25 mouse cellular contexts compared by ENCODE assay signal in genomic region chr14:115830485-115830884, GRCm38 (mm10).
DNase-seq lines count a peak whose midpoint lies in the region; ATAC-seq lines count a peak whose summit lies in the region.
"Had no signal": no experiment of that assay in that cellular context is flagged by ENCODE, and none has a peak within 500 bp of the region (broad histone marks: within the 10 kb centered on the region; RNA-seq: fewer than 3 reads in every experiment).

No protein-coding gene starts in this region.

- ATAC-seq in forebrain, embryonic 11.5 days (replicated peaks; ENCODE audit: low FRiP score): peak; percentile 36; the same call in 1 of the 2 replicates
- peak; percentile 34; the same call in 1 of the 2 replicates for ATAC-seq in intestine, embryonic 14.5 days (replicated peaks; ENCODE audit: low FRiP score, low TSS enrichment, low read depth)
- ATAC-seq in intestine, embryonic 15.5 days: no peak
- ATAC-seq in midbrain, embryonic 11.5 days (ENCODE audit: low FRiP score): peak; percentile 49
- ATAC-seq in midbrain, embryonic 14.5 days (ENCODE audit: low FRiP score, low TSS enrichment): no peak; the same call in 1 of the 2 replicates

- no peaks in the 10 kb centered on the region for H3K4me1 ChIP-seq in forebrain, embryonic 11.5 days (replicated peaks; ENCODE audit: control insufficient read depth, insufficient read depth, low read length)
- no peaks in the 10 kb centered on the region for H3K4me1 ChIP-seq in forebrain, embryonic 10.5 days
- no peaks in the 10 kb centered on the region for H3K4me1 ChIP-seq in intestine, embryonic 14.5 days (replicated peaks; ENCODE audit: control insufficient read depth, insufficient read depth, low read length)
- no peaks in the 10 kb centered on the region for H3K4me1 ChIP-seq in intestine, embryonic 15.5 days (replicated peaks)
- no peaks in the 10 kb centered on the region for H3K4me1 ChIP-seq in midbrain, embryonic 11.5 days (ENCODE audit: control insufficient read depth, insufficient read depth, low read length)
- H3K4me1 ChIP-seq in midbrain, embryonic 14.5 days (ENCODE audit: control insufficient read depth, insufficient read depth, low read length): no peaks in the 10 kb centered on the region
- H3K4me1 ChIP-seq: embryonic facial prominence, embryonic 15.5 days; heart, embryonic 15.5 days; limb, embryonic 13.5 days; neural tube, embryonic 15.5 days had no signal

- DNase-seq in forebrain, embryonic 11.5 days (ENCODE audit: low spot score): no peak
- DNase-seq in forebrain, embryonic 10.5 days (ENCODE audit: extremely low spot score, low spot score): no peak
- DNase-seq in intestine, embryonic 14.5 days (ENCODE audit: low spot score): no peak
- DNase-seq in midbrain, embryonic 11.5 days (ENCODE audit: low spot score, missing footprints): no peak
- DNase-seq in midbrain, embryonic 14.5 days: no peak
- DNase-seq in ZHBTc4 (ENCODE audit: low read depth, low spot score): peak; percentile 8
- no peak for DNase-seq in right cerebral cortex, postnatal 14 days
- DNase-seq: adrenal gland, postnatal 25 days; cerebellum, adult 8-10 months; cerebellum, postnatal 36 days; embryo, embryonic 11 days; gastrocnemius, adult 2 months; heart, postnatal 36 days; kidney, adult 8-10 months; kidney, postnatal 36 days; layer of hippocampus, postnatal 36 days; lung, adult 18-20 months; right cerebral cortex, adult 18-20 months; thymus, adult 2 months; thymus, postnatal 4 days had no signal

- H3K4me3 ChIP-seq in forebrain, embryonic 11.5 days (ENCODE audit: low read depth, low read length): no peak overlapping the region
- no peak overlapping the region for H3K4me3 ChIP-seq in forebrain, embryonic 10.5 days
- H3K4me3 ChIP-seq in intestine, embryonic 14.5 days (ENCODE audit: low read depth, low read length): no peak overlapping the region
- no peak overlapping the region for H3K4me3 ChIP-seq in intestine, embryonic 15.5 days (replicated peaks)
- H3K4me3 ChIP-seq in midbrain, embryonic 11.5 days (ENCODE audit: low read depth, low read length): no peak overlapping the region
- H3K4me3 ChIP-seq in midbrain, embryonic 14.5 days (replicated peaks; ENCODE audit: low read depth, low read length): no peak overlapping the region
- H3K4me3 ChIP-seq: embryonic facial prominence, embryonic 15.5 days; gastrocnemius, adult 2 months; heart, embryonic 15.5 days; limb, embryonic 13.5 days; neural tube, embryonic 15.5 days had no signal

- H3K9ac ChIP-seq in forebrain, embryonic 11.5 days (ENCODE audit: low read length): no peak overlapping the region
- H3K9ac ChIP-seq in intestine, embryonic 14.5 days (ENCODE audit: low read length): no peak overlapping the region
- H3K9ac ChIP-seq in intestine, embryonic 15.5 days: no peak overlapping the region
- H3K9ac ChIP-seq in midbrain, embryonic 11.5 days (ENCODE audit: low read length): no peak overlapping the region
- H3K9ac ChIP-seq in midbrain, embryonic 14.5 days (replicated peaks; ENCODE audit: low read length): no peak overlapping the region
- H3K9ac ChIP-seq: embryonic facial prominence, embryonic 15.5 days; heart, embryonic 15.5 days; limb, embryonic 13.5 days; neural tube, embryonic 15.5 days had no signal

- no peaks in the 10 kb centered on the region for H3K9me3 ChIP-seq in forebrain, embryonic 11.5 days (ENCODE audit: control insufficient read depth, low read length)
- H3K9me3 ChIP-seq in forebrain, embryonic 10.5 days: no peaks in the 10 kb centered on the region
- H3K9me3 ChIP-seq in intestine, embryonic 14.5 days (ENCODE audit: control insufficient read depth, low read length): no peaks in the 10 kb centered on the region
- no peaks in the 10 kb centered on the region for H3K9me3 ChIP-seq in intestine, embryonic 15.5 days
- no peaks in the 10 kb centered on the region for H3K9me3 ChIP-seq in midbrain, embryonic 11.5 days (ENCODE audit: control insufficient read depth, low read length)
- H3K9me3 ChIP-seq in midbrain, embryonic 14.5 days (ENCODE audit: control insufficient read depth, low read length): no peaks in the 10 kb centered on the region
- H3K9me3 ChIP-seq: embryonic facial prominence, embryonic 15.5 days; heart, embryonic 15.5 days; limb, embryonic 13.5 days; neural tube, embryonic 15.5 days had no signal

- WGBS in forebrain, embryonic 11.5 days: 78% methylated on average over 5 of the region's 5 CpGs
- 75% methylated on average over 5 of the region's 5 CpGs for WGBS in forebrain, embryonic 10.5 days
- WGBS in intestine, embryonic 14.5 days: 69% methylated on average over 5 of the region's 5 CpGs
- 66% methylated on average over 5 of the region's 5 CpGs for WGBS in intestine, embryonic 15.5 days
- WGBS in midbrain, embryonic 11.5 days: 73% methylated on average over 5 of the region's 5 CpGs
- WGBS in midbrain, embryonic 14.5 days: 69% methylated on average over 5 of the region's 5 CpGs

- no peak overlapping the region for H3K27ac ChIP-seq in forebrain, embryonic 11.5 days (ENCODE audit: low read depth, low read length)
- no peak overlapping the region for H3K27ac ChIP-seq in forebrain, embryonic 10.5 days
- no peak overlapping the region for H3K27ac ChIP-seq in intestine, embryonic 14.5 days (ENCODE audit: low read depth)
- no peak overlapping the region for H3K27ac ChIP-seq in intestine, embryonic 15.5 days
- no peak overlapping the region for H3K27ac ChIP-seq in midbrain, embryonic 11.5 days (ENCODE audit: low read depth, low read length)
- H3K27ac ChIP-seq in midbrain, embryonic 14.5 days (replicated peaks; ENCODE audit: low read depth, low read length): no peak overlapping the region
- H3K27ac ChIP-seq: embryonic facial prominence, embryonic 15.5 days; gastrocnemius, adult 2 months; heart, embryonic 15.5 days; limb, embryonic 13.5 days; neural tube, embryonic 15.5 days had no signal

- no peak overlapping the region for H3K4me2 ChIP-seq in forebrain, embryonic 11.5 days (ENCODE audit: low read depth, low read length, severe bottlenecking)
- no peak overlapping the region for H3K4me2 ChIP-seq in intestine, embryonic 14.5 days (ENCODE audit: low read length)
- no peak overlapping the region for H3K4me2 ChIP-seq in intestine, embryonic 15.5 days (replicated peaks)
- H3K4me2 ChIP-seq in midbrain, embryonic 11.5 days: no peak overlapping the region
- no peak overlapping the region for H3K4me2 ChIP-seq in midbrain, embryonic 14.5 days (ENCODE audit: low read length)
- H3K4me2 ChIP-seq: embryonic facial prominence, embryonic 15.5 days; heart, embryonic 15.5 days; limb, embryonic 13.5 days; neural tube, embryonic 15.5 days had no signal

- no peaks in the 10 kb centered on the region for H3K36me3 ChIP-seq in forebrain, embryonic 11.5 days (ENCODE audit: control insufficient read depth, insufficient read depth, low read length)
- no peaks in the 10 kb centered on the region for H3K36me3 ChIP-seq in forebrain, embryonic 10.5 days (replicated peaks)
- H3K36me3 ChIP-seq in intestine, embryonic 14.5 days (ENCODE audit: control insufficient read depth, insufficient read depth, low read length): no peaks in the 10 kb centered on the region
- no peaks in the 10 kb centered on the region for H3K36me3 ChIP-seq in intestine, embryonic 15.5 days
- H3K36me3 ChIP-seq in midbrain, embryonic 11.5 days (ENCODE audit: control insufficient read depth, insufficient read depth, low read length): no peaks in the 10 kb centered on the region
- H3K36me3 ChIP-seq in midbrain, embryonic 14.5 days (ENCODE audit: control insufficient read depth, insufficient read depth, low read length): no peaks in the 10 kb centered on the region
- H3K36me3 ChIP-seq: embryonic facial prominence, embryonic 15.5 days; heart, embryonic 15.5 days; limb, embryonic 13.5 days; neural tube, embryonic 15.5 days had no signal

- no peaks in the 10 kb centered on the region for H3K27me3 ChIP-seq in forebrain, embryonic 11.5 days (ENCODE audit: control insufficient read depth, insufficient read depth, low read length)
- H3K27me3 ChIP-seq in forebrain, embryonic 10.5 days (ENCODE audit: poor library complexity, severe bottlenecking): no peaks in the 10 kb centered on the region
- H3K27me3 ChIP-seq in intestine, embryonic 14.5 days (replicated peaks; ENCODE audit: control insufficient read depth, insufficient read depth, low read length): no peaks in the 10 kb centered on the region
- H3K27me3 ChIP-seq in intestine, embryonic 15.5 days (replicated peaks): no peaks in the 10 kb centered on the region
- H3K27me3 ChIP-seq in midbrain, embryonic 11.5 days (ENCODE audit: control insufficient read depth, insufficient read depth, low read length): no peaks in the 10 kb centered on the region
- H3K27me3 ChIP-seq in midbrain, embryonic 14.5 days (ENCODE audit: control insufficient read depth, insufficient read depth, low read length): no peaks in the 10 kb centered on the region
- H3K27me3 ChIP-seq: embryonic facial prominence, embryonic 15.5 days; heart, embryonic 15.5 days; limb, embryonic 13.5 days had no signal

Comparison
In these comparisons a context has a peak if more than half of its experiments do, and no peak if none do; other contexts are left out.
1. ATAC-seq: peak in forebrain, embryonic 11.5 days (single experiment), intestine, embryonic 14.5 days (single experiment) and midbrain, embryonic 11.5 days (single experiment); none in intestine, embryonic 15.5 days (single experiment) and midbrain, embryonic 14.5 days (single experiment).